Mouse (Mus musculus) thymus, adult 2 months (tissue): ENCODE results near the gene Hook2.

Source experiments
- CTCF ChIP-seq: fragments of 200-500 bp; IDR thresholded peaks from 2 replicates; pipeline ENCODE4 v1.5.1; 2012; ENCODE audit warnings: mild to moderate bottlenecking, control low read depth, low read length, moderate library complexity, borderline replicate concordance; ENCODE audit not compliant: control insufficient read depth, poor library complexity, insufficient read depth; ENCODE audit errors: extremely low read depth
- POLR2A ChIP-seq: fragments of 200-500 bp; IDR thresholded peaks from 2 replicates; pipeline ENCODE4 v1.6.1; 2012; ENCODE audit warnings: mild to moderate bottlenecking, low read length, control low read depth, moderate library complexity; ENCODE audit not compliant: control insufficient read depth, poor library complexity, insufficient read depth; ENCODE audit errors: extremely low read depth

- 0 out of 2 replicates have a peak, but pooled peaks have one; percentile 51 for TF ChIP-seq POLR2A
- TF ChIP-seq CTCF, result peak; percentile 17; the same call in 1 of the 2 replicates
Measured at GRCm38 (mm10) chr8:85036718-85037365, 46.4 kb downstream of the Hook2 start, which contains the start of gene Tnpo2.
